Mouse (Mus musculus): ENCODE measurements around the gene Vmn1r58. TPM values are rescaled to one million over a fixed set of nuclear protein-coding genes. Genes with fewer than 3 reads are reported as not detected.
"Not testable (repeated sequence)": the region's sequence is repeated elsewhere in the genome, so short reads cannot be mapped to it uniquely, and the experiment has no call there.

Gene Vmn1r58
- not detected in 2 replicates for polyA plus RNA-seq (2014; fragmentation: Nextera tagmentation; extraction: Ambion mirVana)

DNA sequence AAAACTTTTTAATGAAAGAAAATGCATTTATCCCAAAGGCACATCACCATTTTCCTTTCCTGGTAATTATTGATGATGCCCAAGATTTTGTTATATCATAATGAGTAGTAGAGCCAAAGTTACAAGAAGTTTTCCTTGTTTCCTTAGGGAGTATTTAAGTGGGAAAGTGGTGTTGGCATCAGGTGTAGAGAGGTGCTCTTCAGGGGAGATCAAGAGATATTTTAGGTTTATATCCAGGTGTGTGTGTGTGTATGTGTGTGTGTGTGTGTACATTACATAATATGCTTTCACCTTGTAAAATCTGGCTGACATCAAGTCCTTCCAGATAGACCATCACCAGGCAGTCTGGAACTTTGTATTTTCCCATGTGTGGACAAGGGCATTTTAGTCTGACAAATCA, at the start of gene Vmn1r58:
Vmn1r58 (minus strand) TSS at position 101 of the 400 bp plus-strand sequence.
- H3K36me3 ChIP-seq (ENCODE audit: control insufficient read depth, insufficient read depth, low read length); H3K4me1 ChIP-seq (ENCODE audit: control insufficient read depth, insufficient read depth, low read length); ATAC-seq (ENCODE audit: insufficient number of reproducible peaks, low FRiP score, low TSS enrichment, low read depth): not testable (repeated sequence)

GRCm38 (mm10) chr7:5456674-5457073, 43.5 kb upstream of the Vmn1r58 start, which contains the start of gene Vmn1r59:
Gene Vmn1r59 (minus strand): TSS chr7:5456774.
- Histone ChIP-seq H3K4me1 (ENCODE audit: control insufficient read depth, insufficient read depth, low read length) (no peaks in the 10 kb centered on the region), H3K9ac (ENCODE audit: low read length) (no peak within 1 kb of the TSS), H3K36me3 (ENCODE audit: control insufficient read depth, insufficient read depth, low read length) (no peaks in the 10 kb centered on the region), H3K4me2 (ENCODE audit: low read depth, severe bottlenecking) (no peak within 1 kb of the TSS), H3K27me3 (ENCODE audit: control insufficient read depth, insufficient read depth, low read length) (no peaks in the 10 kb centered on the region), H3K27ac (replicated peaks; ENCODE audit: low read depth, low read length) (no peak within 1 kb of the TSS), H3K4me3 (ENCODE audit: low read depth, low read length) (no peak within 1 kb of the TSS), H3K9me3 (ENCODE audit: control insufficient read depth, low read length) (no peaks in the 10 kb centered on the region; the same call in 1 of the 2 replicates)
- ATAC-seq (ENCODE audit: insufficient number of reproducible peaks, low FRiP score, low TSS enrichment, low read depth) (no peak), DNase-seq (ENCODE audit: low spot score) (no peak)

More for the DNA sequence above, at the start of gene Vmn1r58:
- not testable (repeated sequence) for DNase-seq (ENCODE audit: low spot score); H3K4me3 ChIP-seq (ENCODE audit: low read depth, low read length); H3K9me3 ChIP-seq (ENCODE audit: control insufficient read depth, low read length); H3K4me2 ChIP-seq (ENCODE audit: low read depth, severe bottlenecking); H3K27ac ChIP-seq (replicated peaks; ENCODE audit: low read depth, low read length); H3K9ac ChIP-seq (ENCODE audit: low read length); H3K27me3 ChIP-seq (ENCODE audit: control insufficient read depth, insufficient read depth, low read length)

DNA sequence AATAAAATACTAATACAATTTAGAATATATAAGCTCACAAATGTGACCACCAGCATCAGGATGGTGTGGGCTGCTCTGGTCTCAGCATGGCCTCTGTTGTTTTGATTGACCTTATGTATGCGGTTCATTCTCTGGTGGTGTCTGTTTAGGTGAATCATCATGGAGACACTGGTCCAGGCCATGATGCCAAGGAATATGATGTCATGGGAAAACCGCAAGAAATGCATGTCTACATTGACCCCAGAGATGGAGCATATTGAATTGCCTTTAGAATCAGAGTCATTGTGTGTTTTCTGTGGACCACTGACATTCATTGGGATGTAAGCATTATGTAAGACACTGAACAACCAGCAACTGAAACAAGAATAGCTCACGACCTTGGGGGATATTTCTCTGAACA, 40.8 kb upstream of the Vmn1r58 start:
- DNase-seq (ENCODE audit: low spot score); H3K27me3 ChIP-seq (ENCODE audit: control insufficient read depth, insufficient read depth, low read length); ATAC-seq (ENCODE audit: insufficient number of reproducible peaks, low FRiP score, low TSS enrichment, low read depth); H3K4me1 ChIP-seq (ENCODE audit: control insufficient read depth, insufficient read depth, low read length); H3K4me2 ChIP-seq (ENCODE audit: low read depth, severe bottlenecking); H3K4me3 ChIP-seq (ENCODE audit: low read depth, low read length); H3K9me3 ChIP-seq (ENCODE audit: control insufficient read depth, low read length); H3K36me3 ChIP-seq (ENCODE audit: control insufficient read depth, insufficient read depth, low read length); H3K9ac ChIP-seq (ENCODE audit: low read length); H3K27ac ChIP-seq (replicated peaks; ENCODE audit: low read depth, low read length): not testable (repeated sequence)
- WGBS: 78% methylated on average over 3 of the region's 3 CpGs

DNA sequence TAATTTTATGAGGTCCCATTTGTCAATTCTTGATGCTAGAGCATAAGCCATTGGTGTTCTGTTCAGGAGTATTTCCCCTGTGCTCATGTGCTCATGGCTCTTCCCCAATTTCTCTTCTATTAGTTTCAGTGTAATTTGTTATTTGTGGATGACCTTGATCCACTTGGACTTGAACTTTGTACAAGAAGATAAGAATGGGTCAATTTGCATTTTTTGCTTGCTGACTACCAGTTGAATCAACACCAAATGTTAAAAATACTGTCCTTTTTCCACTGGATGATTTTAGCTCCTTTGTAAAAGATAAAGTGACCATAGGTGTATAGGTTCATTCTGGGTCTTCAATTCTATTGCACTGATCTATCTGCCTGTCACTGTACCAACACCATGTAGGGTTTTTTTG, 35.4 kb upstream of the Vmn1r58 start:
- Histone ChIP-seq H3K9me3 (ENCODE audit: control insufficient read depth, low read length) (no peaks in the 10 kb centered on the region), H3K9ac (ENCODE audit: low read length) (no peak overlapping the region), H3K4me1 (ENCODE audit: control insufficient read depth, insufficient read depth, low read length) (no peaks in the 10 kb centered on the region), H3K4me3 (ENCODE audit: low read depth, low read length) (no peak overlapping the region), H3K27ac (replicated peaks; ENCODE audit: low read depth, low read length) (no peak overlapping the region), H3K27me3 (ENCODE audit: control insufficient read depth, insufficient read depth, low read length) (no peaks in the 10 kb centered on the region), H3K36me3 (ENCODE audit: control insufficient read depth, insufficient read depth, low read length) (no peaks in the 10 kb centered on the region), H3K4me2 (ENCODE audit: low read depth, severe bottlenecking) (no peak overlapping the region)
- ATAC-seq (ENCODE audit: insufficient number of reproducible peaks, low FRiP score, low TSS enrichment, low read depth) (no peak), DNase-seq (ENCODE audit: low spot score) (no peak)

DNA sequence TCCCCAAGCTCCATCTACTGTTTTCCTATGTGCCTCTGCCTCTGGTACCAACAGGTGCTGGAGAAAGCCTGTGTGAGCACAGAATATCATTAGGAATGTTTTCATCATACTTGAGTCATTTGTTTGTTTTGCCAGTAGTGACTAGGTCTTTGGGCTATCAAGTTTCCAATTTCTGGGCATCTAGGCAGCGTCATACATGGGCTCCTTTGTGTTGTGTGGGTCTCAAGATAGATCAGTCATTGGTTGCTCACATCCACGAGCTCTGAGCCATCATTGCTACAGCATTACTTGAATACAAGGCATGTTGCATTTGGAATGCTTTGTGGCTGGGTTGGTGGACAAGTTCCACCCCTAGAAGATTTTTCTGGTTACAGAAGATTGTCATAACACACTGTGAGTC, 7.0 kb downstream of the Vmn1r58 start:
- whole genome bisulfite sequencing: 39% methylated on average over 2 of the region's 2 CpGs
- no peaks in the 10 kb centered on the region for H3K4me1 ChIP-seq (ENCODE audit: control insufficient read depth, insufficient read depth, low read length)
- H3K9me3 ChIP-seq (ENCODE audit: control insufficient read depth, low read length): no peaks in the 10 kb centered on the region; the same call in 1 of the 2 replicates
- ATAC-seq (ENCODE audit: insufficient number of reproducible peaks, low FRiP score, low TSS enrichment, low read depth) (no peak), DNase-seq (ENCODE audit: low spot score) (no peak)
- no peaks in the 10 kb centered on the region for H3K36me3 ChIP-seq (ENCODE audit: control insufficient read depth, insufficient read depth, low read length)
- H3K27me3 ChIP-seq (ENCODE audit: control insufficient read depth, insufficient read depth, low read length): no peaks in the 10 kb centered on the region
- no peak overlapping the region for H3K27ac ChIP-seq (replicated peaks; ENCODE audit: low read depth, low read length)
- no peak overlapping the region for H3K4me3 ChIP-seq (ENCODE audit: low read depth, low read length)
- H3K4me2 ChIP-seq (ENCODE audit: low read depth, severe bottlenecking): no peak overlapping the region
- no peak overlapping the region for H3K9ac ChIP-seq (ENCODE audit: low read length)

GRCm38 (mm10) chr7:5366724-5367123, 46.5 kb downstream of the Vmn1r58 start:
- H3K9ac ChIP-seq (ENCODE audit: low read length): no peak overlapping the region
- no peak overlapping the region for H3K4me3 ChIP-seq (ENCODE audit: low read depth, low read length)
- WGBS: 78% methylated on average over 2 of the region's 2 CpGs
- ATAC-seq (ENCODE audit: insufficient number of reproducible peaks, low FRiP score, low TSS enrichment, low read depth) (no peak), DNase-seq (ENCODE audit: low spot score) (no peak)
- no peaks in the 10 kb centered on the region for H3K36me3 ChIP-seq (ENCODE audit: control insufficient read depth, insufficient read depth, low read length)
- peaks cover 9% of the 10 kb centered on the region; the same call in 1 of the 2 replicates for H3K9me3 ChIP-seq (ENCODE audit: control insufficient read depth, low read length)
- no peaks in the 10 kb centered on the region for H3K4me1 ChIP-seq (ENCODE audit: control insufficient read depth, insufficient read depth, low read length)
- no peaks in the 10 kb centered on the region for H3K27me3 ChIP-seq (ENCODE audit: control insufficient read depth, insufficient read depth, low read length)
- no peak overlapping the region for H3K4me2 ChIP-seq (ENCODE audit: low read depth, severe bottlenecking)
- H3K27ac ChIP-seq (replicated peaks; ENCODE audit: low read depth, low read length): no peak overlapping the region

GRCm38 (mm10) chr7:5363599-5363998, 49.6 kb downstream of the Vmn1r58 start:
- no peaks in the 10 kb centered on the region for H3K4me1 ChIP-seq (ENCODE audit: control insufficient read depth, insufficient read depth, low read length)
- DNase-seq (ENCODE audit: low spot score) (no peak), ATAC-seq (ENCODE audit: insufficient number of reproducible peaks, low FRiP score, low TSS enrichment, low read depth) (no peak)
- no peaks in the 10 kb centered on the region for H3K27me3 ChIP-seq (ENCODE audit: control insufficient read depth, insufficient read depth, low read length)
- no peak overlapping the region for H3K4me3 ChIP-seq (ENCODE audit: low read depth, low read length)
- WGBS: 93% methylated on average over 5 of the region's 5 CpGs
- peaks cover 15% of the 10 kb centered on the region; the same call in 1 of the 2 replicates for H3K9me3 ChIP-seq (ENCODE audit: control insufficient read depth, low read length)
- H3K4me2 ChIP-seq (ENCODE audit: low read depth, severe bottlenecking): no peak overlapping the region
- no peak overlapping the region for H3K9ac ChIP-seq (ENCODE audit: low read length)
- H3K27ac ChIP-seq (replicated peaks; ENCODE audit: low read depth, low read length): no peak overlapping the region
- H3K36me3 ChIP-seq (ENCODE audit: control insufficient read depth, insufficient read depth, low read length): no peaks in the 10 kb centered on the region

Other genes with a start within 250 kb of the Vmn1r58 start
- not detected in 2 replicates for gene Vmn1r56, start 216.6 kb downstream of the Vmn1r58 start, polyA plus RNA-seq (2014; fragmentation: Nextera tagmentation; extraction: Ambion mirVana)
- gene Vmn1r57, start 194.9 kb downstream of the Vmn1r58 start, polyA plus RNA-seq (2014; fragmentation: Nextera tagmentation; extraction: Ambion mirVana): not detected in 2 replicates
- gene Gm5065, start 62.9 kb downstream of the Vmn1r58 start, polyA plus RNA-seq (2014; fragmentation: Nextera tagmentation; extraction: Ambion mirVana): not detected in 2 replicates
- gene Nlrp2, start 62.4 kb downstream of the Vmn1r58 start, polyA plus RNA-seq (2014; fragmentation: Nextera tagmentation; extraction: Ambion mirVana): not detected in 2 replicates
- not detected in 2 replicates for gene Vmn1r59, start 43.4 kb upstream of the Vmn1r58 start, polyA plus RNA-seq (2014; fragmentation: Nextera tagmentation; extraction: Ambion mirVana)
- not detected in 2 replicates for gene Vmn2r28, start 80.6 kb upstream of the Vmn1r58 start, polyA plus RNA-seq (2014; fragmentation: Nextera tagmentation; extraction: Ambion mirVana)
- not detected in 2 replicates for gene Vmn1r60, start 133.9 kb upstream of the Vmn1r58 start, polyA plus RNA-seq (2014; fragmentation: Nextera tagmentation; extraction: Ambion mirVana)
- not detected in 2 replicates for gene Vmn1r61, start 199.9 kb upstream of the Vmn1r58 start, polyA plus RNA-seq (2014; fragmentation: Nextera tagmentation; extraction: Ambion mirVana)

All from limb, embryonic 11.5 days (tissue).